Mouse (Mus musculus): ENCODE measurements around the gene Nceh1.
"Not testable (repeated sequence)": the region's sequence is repeated elsewhere in the genome, so short reads cannot be mapped to it uniquely, and the experiment has no call there.

Nceh1 gene

GRCm38 (mm10) chr3:27283071-27283713 is 100.4 kb downstream of the Nceh1 start:
- DNase-seq (ENCODE audit: low spot score), result no peak

DNA sequence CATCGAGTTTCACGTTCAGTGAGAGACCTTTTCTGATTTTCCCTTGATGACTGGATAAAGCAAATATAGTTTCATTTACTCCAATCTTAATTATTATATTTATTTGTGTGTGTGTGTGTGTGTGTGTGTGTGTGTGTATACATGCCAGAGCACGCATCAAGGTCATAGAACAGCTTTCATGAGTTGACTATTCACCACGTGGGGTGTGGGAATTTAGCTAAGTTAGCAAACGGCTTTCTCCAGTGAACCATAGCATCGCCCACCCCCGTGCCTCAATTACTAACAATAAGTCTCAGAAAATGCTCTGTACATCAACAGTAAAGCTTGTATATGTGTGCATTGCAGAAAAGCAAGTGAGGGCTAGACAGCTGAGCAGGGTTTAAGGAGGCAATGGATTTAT is 101.0 kb downstream of the Nceh1 start:
- no peak for DNase-seq (ENCODE audit: low spot score)

GRCm38 (mm10) chr3:27284227-27284626 is 101.5 kb downstream of the Nceh1 start:
- DNase-seq (ENCODE audit: low spot score), result no peak

DNA sequence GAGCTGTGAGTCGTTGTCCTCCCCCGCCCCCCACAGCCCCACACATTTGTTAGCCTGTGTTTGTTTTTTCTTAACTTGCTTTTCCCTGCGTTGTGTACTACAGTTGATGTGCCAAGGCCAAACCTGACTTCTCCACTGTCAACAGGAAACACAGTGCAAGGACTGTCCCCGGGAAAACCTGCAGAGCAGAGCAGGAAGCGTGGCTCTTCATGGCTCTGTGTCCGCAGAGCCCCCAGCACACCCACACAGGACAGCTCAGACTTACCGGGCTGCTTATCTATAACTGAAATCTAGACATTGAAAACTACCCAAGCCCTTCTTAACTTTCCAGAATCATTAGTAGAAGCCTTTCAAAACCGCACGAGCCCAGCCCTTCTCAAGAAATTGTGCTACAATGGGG is 102.3 kb downstream of the Nceh1 start:
- DNase-seq (ENCODE audit: low spot score), result no peak

DNA sequence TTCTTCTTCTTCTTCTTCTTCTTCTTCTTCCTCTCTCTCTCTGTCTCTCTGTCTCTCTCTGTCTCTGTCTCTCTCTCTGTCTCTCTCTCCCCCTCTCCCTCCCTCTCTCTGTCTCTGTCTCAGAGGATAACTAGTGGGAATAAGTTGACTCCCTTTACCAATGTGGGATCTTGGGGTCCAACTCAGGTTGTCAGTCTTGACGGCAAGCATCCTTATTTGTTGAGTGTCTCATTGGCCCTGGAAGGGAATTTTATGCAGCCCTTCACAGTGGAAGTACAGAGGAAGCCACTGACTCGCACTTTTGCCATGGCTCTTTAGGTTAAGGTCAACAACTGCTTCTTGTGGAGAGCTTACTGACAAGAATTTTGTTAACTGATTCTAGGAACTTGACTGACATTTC is 105.5 kb downstream of the Nceh1 start:
- no peak for DNase-seq (ENCODE audit: low spot score)

DNA sequence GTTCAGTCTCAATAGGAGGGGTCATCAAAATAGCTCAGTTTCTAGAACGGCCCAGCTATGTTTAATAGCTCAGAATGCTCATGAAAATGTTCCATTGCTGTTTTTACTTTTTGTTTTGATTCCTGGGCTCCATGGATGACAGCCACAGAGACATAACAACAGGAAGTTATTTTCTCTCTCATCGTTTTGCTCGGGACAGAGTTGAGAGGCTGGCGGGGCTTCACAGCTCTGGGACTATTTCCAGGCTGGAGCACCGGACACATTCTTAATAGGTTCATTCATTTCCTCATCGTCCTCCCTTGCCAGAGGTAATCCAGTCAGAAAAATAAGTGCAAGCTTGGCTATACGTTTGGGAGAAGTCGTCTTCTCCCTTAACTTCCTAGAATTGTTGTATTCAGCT is 106.1 kb downstream of the Nceh1 start:
- DNase-seq (ENCODE audit: low spot score), result no peak

- no peak for DNase-seq (ENCODE audit: low spot score)
These were observed 107.5 kb downstream of the Nceh1 start for GRCm38 (mm10) chr3:27290285-27290684.

GRCm38 (mm10) chr3:27290945-27291344 is 108.2 kb downstream of the Nceh1 start:
- not testable (repeated sequence) for DNase-seq (ENCODE audit: low spot score)

GRCm38 (mm10) chr3:27291411-27291810 is 108.6 kb downstream of the Nceh1 start:
- DNase-seq (ENCODE audit: low spot score), result not testable (repeated sequence)

- DNase-seq (ENCODE audit: low spot score), result no peak
These were observed 111.0 kb downstream of the Nceh1 start for GRCm38 (mm10) chr3:27293645-27294385.

DNA sequence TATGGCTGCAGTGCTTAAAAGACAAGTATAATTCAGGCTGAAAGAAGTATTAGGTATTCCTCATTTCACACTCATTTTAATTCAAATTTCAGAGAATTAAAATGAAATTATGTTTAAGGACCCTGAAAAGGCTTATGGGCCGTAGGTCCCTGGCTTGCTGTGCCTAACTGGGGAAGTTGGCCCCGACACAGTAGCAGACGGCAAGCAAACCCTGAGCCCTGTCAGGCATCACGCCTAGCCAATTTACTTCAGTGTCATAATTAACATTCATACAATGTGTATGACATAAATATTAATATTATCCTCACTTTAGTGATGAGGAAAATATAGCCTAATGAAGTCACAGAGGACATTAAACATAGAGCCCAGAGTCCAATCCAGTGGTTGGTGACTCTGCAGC is 117.7 kb downstream of the Nceh1 start:
- no peak for DNase-seq (ENCODE audit: low spot score)

DNA sequence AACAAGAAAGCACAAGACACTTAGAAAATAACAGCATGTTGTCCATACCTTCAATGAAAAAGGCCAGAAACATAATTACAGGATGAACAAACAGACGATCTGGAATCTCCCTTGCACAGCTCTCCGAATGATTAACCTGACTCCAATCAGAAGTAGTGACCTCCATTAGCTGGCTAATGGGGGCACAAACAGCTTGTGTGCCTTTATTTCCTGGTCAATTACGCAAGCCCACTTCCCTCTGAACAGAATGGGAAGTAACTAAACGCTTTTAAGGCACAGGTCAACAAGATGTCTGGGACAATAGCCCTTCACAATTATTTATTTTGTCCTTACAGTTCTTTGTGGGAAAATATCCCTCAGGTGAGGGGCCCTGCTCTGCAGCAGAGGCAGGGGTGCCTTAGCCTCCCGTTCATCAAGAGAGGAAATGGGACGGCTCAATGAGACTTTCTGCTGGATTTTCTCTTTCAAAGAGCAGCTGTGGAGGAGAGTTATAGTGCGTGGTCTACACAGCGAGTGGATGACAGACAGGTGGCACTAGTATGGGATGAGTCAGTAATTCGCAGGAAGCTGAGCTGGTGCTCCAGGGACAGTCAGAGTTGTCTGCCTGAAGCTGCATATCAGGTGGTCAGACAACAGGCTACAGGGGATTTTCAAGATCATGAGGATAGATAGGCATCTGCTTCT is 119.7 kb downstream of the Nceh1 start:
- DNase-seq (ENCODE audit: low spot score), result no peak

DNA sequence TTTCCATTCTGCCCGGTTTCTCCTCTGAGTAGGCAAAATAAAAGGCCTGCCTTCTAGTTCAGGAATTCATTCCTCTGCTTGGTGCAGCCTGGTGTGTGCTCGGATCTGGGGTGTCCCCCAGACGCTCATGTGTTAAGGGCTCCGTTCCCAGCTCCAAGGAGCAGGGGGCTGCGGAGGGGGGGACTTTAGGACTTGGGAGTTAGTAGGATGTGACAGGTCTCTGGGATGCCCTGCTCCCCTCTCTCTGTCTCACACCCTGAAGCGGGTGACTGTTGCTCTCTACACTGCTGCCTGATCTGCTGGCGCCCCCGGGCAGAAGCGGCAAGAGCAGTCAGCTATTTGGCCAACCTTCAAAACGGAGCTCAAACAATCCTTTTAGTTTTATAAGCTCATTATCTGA is 124.0 kb downstream of the Nceh1 start:
- no peak for DNase-seq (ENCODE audit: low spot score)

DNA sequence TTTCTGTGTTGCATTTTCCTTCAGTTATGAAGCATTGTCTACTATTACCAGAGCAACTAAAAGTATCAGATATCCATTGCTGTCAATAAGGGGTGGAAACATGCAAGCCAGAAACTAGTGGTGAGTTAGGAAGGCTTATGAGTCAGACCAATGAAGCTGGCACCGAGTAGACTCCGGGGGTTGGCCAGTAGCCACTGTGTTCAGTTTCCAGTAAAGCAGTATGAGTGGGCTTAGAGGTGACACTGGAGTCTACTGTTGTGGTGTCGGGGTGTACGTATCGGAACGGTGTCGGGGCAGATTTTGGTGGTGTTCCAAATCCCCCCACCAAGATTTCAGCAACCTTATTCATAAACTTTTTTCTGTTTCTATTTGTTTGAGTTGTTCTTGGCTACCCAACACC is 128.2 kb downstream of the Nceh1 start:
- DNase-seq (ENCODE audit: low spot score), result peak; percentile 10

GRCm38 (mm10) chr3:27311475-27311874 is 128.7 kb downstream of the Nceh1 start:
- no peak for DNase-seq (ENCODE audit: low spot score)

DNA sequence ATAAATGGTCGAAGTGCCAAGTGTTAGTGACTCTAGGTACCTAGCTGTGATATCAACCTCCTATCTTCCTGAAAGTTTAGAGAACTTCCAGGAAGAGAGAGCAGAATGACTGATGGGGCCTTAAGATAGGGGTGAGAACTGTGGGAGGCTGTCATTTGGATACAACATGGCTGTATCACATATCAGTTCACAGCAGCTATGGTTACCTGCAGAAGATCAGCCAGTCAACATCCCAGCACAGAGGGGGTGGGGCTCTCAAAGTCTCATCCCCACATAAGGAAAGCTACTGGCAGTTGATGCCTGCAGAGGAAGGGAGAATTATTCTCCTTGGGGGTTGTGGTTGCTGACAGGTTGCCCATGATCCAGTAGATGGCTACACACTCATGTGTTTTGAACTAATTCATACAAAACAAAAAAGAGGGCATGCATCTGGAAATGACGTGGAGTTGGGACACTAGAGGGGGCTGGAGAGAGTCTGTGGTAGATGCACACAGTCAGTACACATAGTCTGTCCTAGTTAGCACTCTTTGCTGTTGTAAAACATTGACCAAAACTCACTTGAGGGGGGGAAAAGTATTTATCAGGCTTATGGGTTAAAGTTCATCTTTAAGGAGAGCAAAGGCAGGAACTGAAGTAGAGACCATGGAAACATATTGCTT is 131.9 kb downstream of the Nceh1 start:
- DNase-seq (ENCODE audit: low spot score), result no peak

GRCm38 (mm10) chr3:27316559-27317287 is 134.0 kb downstream of the Nceh1 start, which contains the start of gene Tnfsf10:
TSS of gene Tnfsf10 (plus strand) at chr3:27317028.
- no peak for DNase-seq (ENCODE audit: low spot score)

DNA sequence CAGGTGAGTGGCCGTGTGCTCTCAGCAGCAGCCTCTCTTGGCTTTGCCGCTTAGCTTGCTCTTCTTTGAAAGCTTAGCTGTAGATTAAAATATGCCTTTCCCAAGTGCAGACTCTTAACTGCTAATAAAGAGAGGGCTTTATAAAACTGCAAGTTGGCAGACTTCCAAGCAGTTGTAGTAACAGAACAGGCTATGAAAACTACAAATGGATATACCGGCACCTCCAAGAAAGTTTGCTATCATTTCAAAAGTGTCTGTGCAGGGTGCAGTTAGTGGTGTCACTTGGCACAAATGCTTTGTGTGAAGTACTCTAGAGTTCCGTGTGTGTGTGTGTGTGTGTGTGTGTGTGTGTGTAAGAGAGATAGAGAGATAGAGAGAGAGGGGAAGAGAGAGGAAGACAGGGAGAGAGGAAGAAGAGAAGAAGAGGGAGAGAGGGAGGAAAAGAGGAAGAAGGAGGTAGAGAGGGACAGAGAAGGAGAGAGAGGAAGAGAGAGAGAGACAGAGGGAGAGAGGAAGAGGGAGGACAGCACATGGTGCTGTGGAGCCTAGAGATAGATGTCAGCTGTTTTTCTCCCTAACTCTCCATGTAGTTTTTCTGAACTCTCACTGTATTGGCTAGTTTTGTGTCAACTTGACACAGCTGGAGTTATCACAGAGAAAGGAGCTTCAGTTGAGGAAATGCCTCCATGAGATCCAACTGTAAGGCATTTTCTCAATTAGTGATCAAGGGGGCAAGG is 134.7 kb downstream of the Nceh1 start:
- no peak for DNase-seq (ENCODE audit: low spot score)

- DNase-seq (ENCODE audit: low spot score), result no peak
These were observed 136.9 kb downstream of the Nceh1 start for GRCm38 (mm10) chr3:27319650-27320049.

GRCm38 (mm10) chr3:27320613-27321495 is 138.1 kb downstream of the Nceh1 start:
- no peak for DNase-seq (ENCODE audit: low spot score)

Data from adipocyte (in vitro differentiated cells).